Mouse (Mus musculus) limb, embryonic 11.5 days (tissue): Measurements from ENCODE around the gene Mylk2. TPM values are rescaled to one million over a fixed set of nuclear protein-coding genes. Genes with fewer than 3 reads are reported as not detected.

Experiments
- ATAC-seq: fragments of 200-750 bp; cut with Nextera tagmentation; 2 replicates; pipeline ENCODE4 v1.8.0; 2017; ENCODE audit warnings: low read depth; ENCODE audit not compliant: insufficient number of reproducible peaks, low FRiP score, low TSS enrichment
- DNase-seq: peaks from one replicate; pipeline ENCODE4 v3.0.0-alpha.2; 2015; ENCODE audit warnings: low spot score
- H3K27ac ChIP-seq: fragments of 300-500 bp; sonication (generic); replicated peaks from 2 replicates; pipeline ENCODE4 v1.5.1; 2014; ENCODE audit warnings: low read depth, mild to moderate bottlenecking, low read length
- H3K27me3 ChIP-seq: fragments of 300-500 bp; sonication (generic); 2 replicates; pipeline ENCODE4 v1.6.1; 2014; ENCODE audit warnings: mild to moderate bottlenecking, low read length, mixed read lengths; ENCODE audit not compliant: control insufficient read depth, insufficient read depth
- H3K36me3 ChIP-seq: fragments of 300-500 bp; sonication (generic); 2 replicates; pipeline ENCODE4 v1.6.1; 2014; ENCODE audit warnings: mild to moderate bottlenecking, low read length, moderate library complexity, mixed read lengths; ENCODE audit not compliant: control insufficient read depth, insufficient read depth
- H3K4me1 ChIP-seq: fragments of 300-500 bp; sonication (generic); 2 replicates; pipeline ENCODE4 v1.6.1; 2014; ENCODE audit warnings: low read length, mixed read lengths; ENCODE audit not compliant: control insufficient read depth, insufficient read depth
- H3K4me2 ChIP-seq: fragments of 300-500 bp; sonication (generic); 2 replicates; pipeline ENCODE4 v1.6.1; 2014; ENCODE audit warnings: low read depth, mild to moderate bottlenecking, moderate library complexity; ENCODE audit not compliant: severe bottlenecking
- H3K4me3 ChIP-seq: fragments of 300-500 bp; sonication (generic); 2 replicates; pipeline ENCODE4 v1.5.1; 2014; ENCODE audit warnings: low read depth, low read length
- H3K9ac ChIP-seq: fragments of 300-500 bp; sonication (generic); 2 replicates; pipeline ENCODE4 v1.6.1; 2014; ENCODE audit warnings: mild to moderate bottlenecking, low read length
- H3K9me3 ChIP-seq: fragments of 300-500 bp; sonication (generic); 2 replicates; pipeline ENCODE4 v1.6.1; 2016; ENCODE audit warnings: low read length; ENCODE audit not compliant: control insufficient read depth
- WGBS: fragments of 180-500 bp; shearing (Covaris S2); extraction: QIAGEN DNeasy Blood & Tissue Kit; methylation state at CpG from one replicate; pipeline ENCODE4 v1.1.7; 2014; 5-methylcytosine and 5-hydroxymethylcytosine counted together
- polyA plus RNA-seq: library from polyadenylated mRNA; unstranded; fragments of >200 nt; fragmentation: Nextera tagmentation; extraction: Ambion mirVana; gene quantifications from 2 replicates; pipeline ENCODE4 v1.2.1, GENCODE M21; 2014

Mylk2 gene
- polyA plus RNA-seq, 1 experiment from 2014 or later = not detected

DNA sequence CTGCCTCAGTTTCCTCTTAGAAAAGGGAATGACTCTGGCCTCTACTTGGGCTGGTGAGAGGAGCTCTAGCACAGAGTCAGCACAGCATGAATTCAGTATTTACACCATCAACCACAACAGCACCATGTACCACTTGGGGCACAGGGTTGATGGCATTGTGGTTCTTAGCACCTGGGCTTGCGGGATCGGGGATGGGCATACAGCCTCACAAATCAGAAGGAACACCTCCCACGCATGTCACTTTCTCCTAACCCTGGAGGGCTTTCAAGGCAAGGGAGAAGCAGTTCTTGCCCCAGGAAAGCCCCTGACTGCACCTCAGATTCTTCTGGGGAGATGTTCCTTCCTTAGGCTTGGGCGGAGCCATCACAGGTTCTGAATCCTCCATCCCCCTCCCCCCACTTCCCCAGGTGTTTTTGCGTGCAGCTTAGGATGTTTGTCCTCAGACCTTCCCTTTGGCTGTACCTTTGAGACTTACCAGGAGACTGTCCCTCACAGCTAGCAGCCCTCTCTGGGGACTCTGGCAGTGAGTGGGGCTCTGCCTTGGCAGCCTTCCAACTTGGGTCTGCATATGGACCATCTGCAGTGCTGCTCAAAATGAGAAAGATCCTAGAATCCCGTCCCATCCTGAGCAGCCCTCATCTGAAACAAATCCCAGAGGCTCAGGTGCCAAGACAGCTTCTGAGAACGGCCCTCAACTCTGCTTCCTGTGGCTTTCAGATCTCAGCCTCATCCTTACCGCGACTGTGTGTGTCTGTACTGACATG, 4.7 kb upstream of the Mylk2 start:
- DNase-seq = no peak
- no peak overlapping the region for H3K9ac ChIP-seq
- H3K9me3 ChIP-seq = no peaks in the 10 kb centered on the region
- no peak overlapping the region for H3K4me3 ChIP-seq
- H3K36me3 ChIP-seq = no peaks in the 10 kb centered on the region
- H3K4me2 ChIP-seq = no peak overlapping the region
- ATAC-seq = no peak
- H3K4me1 ChIP-seq = peaks cover 34% of the 10 kb centered on the region
- 0 out of 2 replicates have a peak overlapping the region, but pooled peaks have one; percentile 8 for H3K27ac ChIP-seq
- WGBS = 71% methylated on average over 9 of the region's 9 CpGs
- H3K27me3 ChIP-seq = peaks cover 8% of the 10 kb centered on the region

DNA sequence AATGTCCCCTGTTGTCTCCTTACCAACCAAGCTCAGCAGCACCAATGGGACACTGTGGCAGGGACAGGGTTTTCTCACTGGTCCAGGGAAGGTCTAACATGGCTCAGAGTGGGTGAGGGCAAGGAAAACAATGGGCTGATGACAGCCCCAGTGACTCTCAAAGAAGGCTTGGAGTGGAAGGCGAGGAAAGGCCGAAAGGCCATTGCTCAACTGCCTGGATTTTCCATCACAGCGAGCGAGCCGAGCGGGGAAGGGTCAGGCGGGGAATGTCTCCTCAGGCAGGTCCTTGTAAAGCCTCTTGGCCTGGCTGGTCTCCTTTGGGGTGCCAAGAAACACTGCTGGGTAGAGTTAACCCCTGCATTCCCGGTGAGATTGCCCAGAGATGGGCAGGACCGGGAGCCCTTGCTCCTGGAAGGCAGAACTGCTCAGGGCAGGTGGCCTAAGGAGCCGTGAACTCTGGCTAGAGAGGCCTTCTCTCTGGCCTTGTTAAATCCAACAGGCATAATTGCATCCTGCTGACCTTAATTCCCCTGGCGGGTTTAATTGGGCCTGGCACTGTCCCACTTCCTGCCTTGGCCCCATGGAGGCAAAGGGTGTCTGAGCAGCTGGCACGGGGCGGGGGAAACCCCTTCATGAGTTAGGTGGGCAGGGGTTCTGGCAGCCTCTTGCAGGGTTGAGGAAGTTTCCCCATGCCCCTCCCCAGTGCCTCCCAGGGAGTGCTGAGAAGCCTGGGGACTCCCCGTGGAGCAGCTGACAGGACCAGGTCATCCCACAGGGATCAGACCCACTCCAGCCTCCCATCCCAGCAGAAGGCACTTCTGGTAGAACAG, 3.8 kb upstream of the Mylk2 start:
- H3K4me3 ChIP-seq = no peak overlapping the region

DNA sequence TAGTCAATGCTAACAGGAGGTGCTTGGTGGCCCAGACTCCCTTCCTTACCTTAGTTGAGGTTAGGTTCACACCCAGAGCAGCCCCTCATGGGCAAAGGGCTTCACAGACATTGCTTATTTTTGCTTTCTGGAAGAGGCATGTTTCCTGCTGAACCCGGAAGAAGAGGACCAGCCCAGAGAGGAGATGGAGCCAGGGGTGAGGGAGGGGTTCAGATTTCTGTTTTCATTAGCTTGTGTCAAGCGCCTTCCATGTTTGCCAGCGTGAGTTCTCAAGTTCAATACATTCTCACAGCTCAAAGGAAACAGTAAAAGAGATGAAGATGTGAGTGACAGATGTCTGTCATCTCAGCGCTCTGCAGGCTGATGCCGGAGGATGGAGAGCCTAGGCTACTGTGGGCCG, 1.3 kb upstream of the Mylk2 start:
- no peak overlapping the region for H3K4me3 ChIP-seq
- H3K36me3 ChIP-seq = no peaks in the 10 kb centered on the region
- H3K4me2 ChIP-seq = no peak overlapping the region
- H3K9ac ChIP-seq = no peak overlapping the region
- ATAC-seq = no peak
- WGBS = 86% methylated on average over 6 of the region's 6 CpGs
- peaks cover 28% of the 10 kb centered on the region for H3K27me3 ChIP-seq
- peaks cover 22% of the 10 kb centered on the region for H3K4me1 ChIP-seq
- no peak overlapping the region for H3K27ac ChIP-seq
- no peaks in the 10 kb centered on the region for H3K9me3 ChIP-seq
- no peak for DNase-seq

More for the DNA sequence above, 3.8 kb upstream of the Mylk2 start:
- 50% methylated on average over 14 of the region's 14 CpGs for WGBS
- Histone ChIP-seq H3K9me3 (no peaks in the 10 kb centered on the region), H3K4me2 (no peak overlapping the region), H3K27ac (0 out of 2 replicates have a peak overlapping the region, but pooled peaks have one; percentile 8), H3K27me3 (peaks cover 15% of the 10 kb centered on the region), H3K4me1 (peaks cover 31% of the 10 kb centered on the region), H3K9ac (no peak overlapping the region; the same call in 1 of the 2 replicates), H3K36me3 (no peaks in the 10 kb centered on the region)
- no peak for DNase-seq
- no peak for ATAC-seq

DNA sequence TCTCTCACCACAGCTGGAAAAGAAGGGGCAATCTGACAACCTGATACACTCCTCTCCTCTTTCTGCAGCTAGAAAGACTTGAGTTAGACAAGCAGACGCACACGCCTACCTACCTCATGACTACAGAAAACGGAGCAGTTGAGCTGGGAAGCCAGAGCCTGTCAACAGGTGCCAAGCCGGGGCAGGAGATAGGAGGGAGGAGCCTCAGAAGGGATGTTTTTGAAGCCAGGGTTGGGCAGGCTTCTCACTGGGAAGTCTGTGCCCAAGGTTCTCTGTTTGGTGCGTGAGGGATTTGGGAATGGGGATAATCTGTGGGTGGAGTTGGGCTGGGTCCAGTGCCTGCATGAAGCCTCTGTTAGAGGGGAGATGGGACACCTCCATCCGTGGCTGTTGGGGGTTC, 280 bp downstream of the Mylk2 start:
- WGBS = 24% methylated on average over 6 of the region's 6 CpGs
- DNase-seq = no peak
- no peak overlapping the region for H3K9ac ChIP-seq
- no peaks in the 10 kb centered on the region for H3K36me3 ChIP-seq
- no peaks in the 10 kb centered on the region for H3K9me3 ChIP-seq
- peaks cover 14% of the 10 kb centered on the region for H3K4me1 ChIP-seq
- H3K4me2 ChIP-seq = no peak overlapping the region
- H3K27me3 ChIP-seq = peaks cover 28% of the 10 kb centered on the region
- no peak for ATAC-seq
- H3K27ac ChIP-seq = no peak overlapping the region
- no peak overlapping the region for H3K4me3 ChIP-seq

DNA sequence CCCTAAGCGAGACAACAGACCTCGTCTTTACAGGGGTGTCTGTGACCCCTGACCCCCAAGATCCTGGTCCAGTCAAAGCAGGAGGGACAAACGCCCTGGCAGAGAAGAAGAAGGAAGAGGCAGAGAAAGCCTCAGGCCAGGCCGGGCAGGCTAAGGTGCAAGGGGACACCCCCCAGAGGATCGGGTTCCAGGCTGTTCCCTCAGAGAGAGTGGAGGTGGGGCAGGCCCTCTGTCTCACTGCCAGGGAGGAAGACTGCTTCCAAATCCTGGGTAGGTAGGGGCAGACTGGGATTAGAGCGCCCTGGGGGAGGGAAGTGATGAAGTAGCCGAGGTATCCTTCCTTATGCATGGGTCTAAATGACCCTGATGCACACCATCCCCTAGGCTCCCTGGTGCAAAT, 2.3 kb downstream of the Mylk2 start:
- no peak for DNase-seq

DNA sequence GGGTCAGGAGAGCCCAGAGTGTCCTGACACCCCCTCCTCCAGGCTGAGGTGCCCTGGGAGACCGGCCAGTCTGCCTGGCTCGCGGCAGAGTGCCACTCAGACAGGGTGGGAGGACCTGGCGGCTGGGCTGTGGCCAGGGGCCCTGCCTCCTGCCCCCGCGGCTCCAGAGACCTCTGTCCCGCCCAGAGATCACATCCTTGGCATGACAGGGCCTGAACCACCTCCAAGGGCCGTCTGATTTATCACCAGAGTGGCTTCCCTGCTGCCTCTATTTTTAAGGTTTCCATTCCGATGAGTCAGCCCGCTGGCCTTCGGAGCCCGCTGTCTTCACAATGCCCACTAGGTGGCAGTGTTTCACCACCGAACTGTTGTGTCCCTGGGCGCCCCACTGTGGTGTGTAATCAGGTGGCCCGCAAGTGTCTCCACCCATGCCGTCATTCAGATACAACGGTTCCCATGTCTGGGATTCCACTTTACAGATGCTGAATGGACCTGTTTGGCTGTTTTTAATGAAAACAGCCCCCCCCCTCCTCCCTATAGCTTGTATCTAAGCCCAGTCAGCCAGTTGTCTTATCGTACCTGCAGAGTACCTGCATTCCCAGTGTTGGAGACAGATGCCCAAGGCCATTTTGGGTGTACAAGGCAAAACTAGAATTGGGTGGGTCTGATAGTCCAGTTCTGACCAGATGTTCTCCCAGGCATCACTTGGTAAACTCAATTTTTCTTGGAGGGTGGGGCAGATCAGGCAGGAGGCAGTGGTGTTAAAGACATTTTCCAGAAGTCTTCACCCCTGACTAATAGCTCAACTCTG, 3.4 kb downstream of the Mylk2 start:
- Histone ChIP-seq H3K9ac (no peak overlapping the region), H3K9me3 (no peaks in the 10 kb centered on the region), H3K27ac (no peak overlapping the region), H3K36me3 (no peaks in the 10 kb centered on the region), H3K27me3 (peaks cover 28% of the 10 kb centered on the region), H3K4me3 (no peak overlapping the region), H3K4me1 (0 out of 2 replicates have a peak, but pooled peaks cover 3% of the 10 kb centered on the region), H3K4me2 (peak overlapping the region; percentile 15)
- 0 out of 2 replicates have a peak, but pooled peaks have one; percentile 37 for ATAC-seq
- 4% methylated on average over 18 of the region's 18 CpGs for WGBS
- peak; percentile 92 for DNase-seq

More for the DNA sequence above, 2.3 kb downstream of the Mylk2 start:
- WGBS = 32% methylated on average over 7 of the region's 7 CpGs
- Histone ChIP-seq H3K4me2 (no peak overlapping the region), H3K36me3 (no peaks in the 10 kb centered on the region), H3K4me1 (0 out of 2 replicates have a peak, but pooled peaks cover 3% of the 10 kb centered on the region), H3K4me3 (no peak overlapping the region), H3K27ac (no peak overlapping the region), H3K9me3 (no peaks in the 10 kb centered on the region), H3K27me3 (peaks cover 28% of the 10 kb centered on the region), H3K9ac (no peak overlapping the region)
- ATAC-seq = no peak

DNA sequence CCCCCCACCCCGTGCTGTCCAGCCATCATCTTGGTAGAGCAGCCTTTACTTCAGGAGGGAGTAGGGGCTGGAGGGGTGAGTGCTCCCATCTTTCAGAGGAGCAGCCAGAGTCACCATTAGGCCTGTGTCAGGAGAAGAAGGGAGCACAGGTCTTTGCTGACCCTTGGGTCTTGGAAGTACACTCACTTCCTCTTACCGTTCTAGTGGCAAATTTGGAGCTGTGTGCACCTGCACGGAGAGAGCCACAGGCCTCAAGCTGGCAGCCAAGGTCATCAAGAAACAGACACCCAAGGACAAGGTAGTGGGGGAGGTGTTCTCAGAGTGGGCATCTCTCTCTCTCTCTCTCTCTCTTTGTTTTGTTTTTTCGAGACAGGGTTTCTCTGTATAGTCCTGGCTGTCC, 4.3 kb downstream of the Mylk2 start:
- no peak for DNase-seq

DNA sequence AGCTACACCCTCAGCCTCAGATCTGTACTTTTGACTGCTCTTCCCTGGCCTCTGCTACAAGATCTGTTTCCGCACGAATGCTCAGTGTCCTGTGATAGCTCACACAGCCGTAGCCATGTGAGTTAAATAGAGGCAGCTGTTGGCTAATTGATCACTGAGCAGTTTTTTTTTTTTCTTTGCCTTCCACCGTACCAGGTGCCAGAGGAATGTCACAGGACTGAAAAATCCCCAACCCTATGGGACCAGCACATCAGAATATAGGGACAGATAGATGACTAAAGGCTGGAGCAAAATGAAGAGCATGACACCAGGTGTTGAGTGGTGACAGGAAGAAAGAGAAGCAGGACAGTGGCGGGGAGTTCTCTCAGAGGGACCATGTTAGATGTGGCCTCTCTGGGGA, 5.0 kb downstream of the Mylk2 start:
- Histone ChIP-seq H3K4me1 (0 out of 2 replicates have a peak, but pooled peaks cover 3% of the 10 kb centered on the region), H3K36me3 (no peaks in the 10 kb centered on the region), H3K4me2 (no peak overlapping the region), H3K27me3 (peaks cover 24% of the 10 kb centered on the region), H3K9me3 (no peaks in the 10 kb centered on the region), H3K27ac (no peak overlapping the region), H3K9ac (no peak overlapping the region), H3K4me3 (no peak overlapping the region)
- 39% methylated on average over 5 of the region's 5 CpGs for WGBS
- ATAC-seq (no peak), DNase-seq (no peak)

More for the DNA sequence above, 4.3 kb downstream of the Mylk2 start:
- Histone ChIP-seq H3K27ac (no peak overlapping the region), H3K4me2 (no peak overlapping the region), H3K36me3 (no peaks in the 10 kb centered on the region), H3K9ac (no peak overlapping the region), H3K4me3 (no peak overlapping the region), H3K27me3 (peaks cover 28% of the 10 kb centered on the region), H3K9me3 (no peaks in the 10 kb centered on the region), H3K4me1 (0 out of 2 replicates have a peak, but pooled peaks cover 3% of the 10 kb centered on the region)
- 73% methylated on average over 4 of the region's 4 CpGs for WGBS
- no peak for ATAC-seq
